Mouse (Mus musculus) forebrain, postnatal 0 days (tissue): ENCODE results near the gene Emc10. TPM values are rescaled to one million over a fixed set of nuclear protein-coding genes. Genes with fewer than 3 reads are reported as not detected.

Experiments
- ATAC-seq: fragments of 200-750 bp; cut with Nextera tagmentation; 2 replicates; pipeline ENCODE4 v1.8.0; 2017; ENCODE audit warnings: mild to moderate bottlenecking, moderate library complexity
- DNase-seq: peaks from one replicate; pipeline ENCODE4 v3.0.0-alpha.2; 2015
- H3K27ac ChIP-seq: fragments of 300-500 bp; sonication (generic); 2 replicates; pipeline ENCODE4 v1.5.1; 2014; ENCODE audit warnings: low read depth, mild to moderate bottlenecking, antibody characterized with exemption, low read length, moderate library complexity, mixed read lengths
- H3K27me3 ChIP-seq: fragments of 300-500 bp; sonication (generic); 2 replicates; pipeline ENCODE4 v1.6.1; 2014; ENCODE audit warnings: mild to moderate bottlenecking, low read length, mixed read lengths; ENCODE audit not compliant: insufficient read depth
- H3K36me3 ChIP-seq: fragments of 300-500 bp; sonication (generic); 2 replicates; pipeline ENCODE4 v1.6.1; 2014; ENCODE audit warnings: mild to moderate bottlenecking, moderate library complexity; ENCODE audit not compliant: insufficient read depth
- H3K4me1 ChIP-seq: fragments of 300-500 bp; sonication (generic); 2 replicates; pipeline ENCODE4 v1.6.1; 2014; ENCODE audit warnings: antibody characterized with exemption; ENCODE audit not compliant: insufficient read depth
- H3K4me2 ChIP-seq: fragments of 300-500 bp; sonication (generic); 2 replicates; pipeline ENCODE4 v1.6.1; 2014; ENCODE audit warnings: low read depth, mild to moderate bottlenecking, moderate library complexity
- H3K4me3 ChIP-seq: fragments of 300-500 bp; sonication (generic); 2 replicates; pipeline ENCODE4 v1.5.1; 2014; ENCODE audit warnings: low read depth, low read length, mixed read lengths
- H3K9ac ChIP-seq: fragments of 300-500 bp; sonication (generic); 2 replicates; pipeline ENCODE4 v1.6.1; 2014; ENCODE audit warnings: mild to moderate bottlenecking
- H3K9me3 ChIP-seq: fragments of 300-500 bp; sonication (generic); 2 replicates; pipeline ENCODE4 v1.6.1; 2016; ENCODE audit warnings: low read length
- CTCF ChIP-seq: sonication (generic); IDR thresholded peaks from 2 replicates; pipeline ENCODE4 v1.5.1; 2016; ENCODE audit warnings: antibody characterized with exemption, control low read depth, low read depth
- WGBS: fragments of 180-500 bp; shearing (Covaris S2); extraction: QIAGEN DNeasy Blood & Tissue Kit; methylation state at CpG from one replicate; pipeline ENCODE4 v1.1.7; 2014; 5-methylcytosine and 5-hydroxymethylcytosine counted together
- polyA plus RNA-seq: library from polyadenylated mRNA; unstranded; fragments of >200 nt; fragmentation: Nextera tagmentation; extraction: Ambion mirVana; gene quantifications from 2 replicates; pipeline ENCODE4 v1.2.1, GENCODE M21; 2015
- total RNA-seq: library from RNA; depleted of rRNA; stranded (reverse); fragments of >200 nt; gene quantifications from 2 replicates; pipeline ENCODE4 v1.2.3, GENCODE M21; 2014

Emc10 gene
- total and polyA plus RNA-seq, 2 experiments from 2014 or later: 168 to 238 TPM

GRCm38 (mm10) chr7:44501563-44502115 is 5.3 kb upstream of the Emc10 start:
- no peak overlapping the region for H3K4me3 ChIP-seq
- no peaks in the 10 kb centered on the region for H3K27me3 ChIP-seq
- no peaks in the 10 kb centered on the region; the same call in 1 of the 2 replicates for H3K36me3 ChIP-seq
- ATAC-seq: peak; percentile 81
- H3K9ac ChIP-seq: no peak overlapping the region
- 36% methylated on average over 5 of the region's 5 CpGs for WGBS
- TF ChIP-seq CTCF: peak; percentile 78
- H3K27ac ChIP-seq: no peak overlapping the region
- H3K4me2 ChIP-seq: no peak overlapping the region
- peak; percentile 81 for DNase-seq
- peaks cover 4% of the 10 kb centered on the region; the same call in 1 of the 2 replicates for H3K4me1 ChIP-seq
- H3K9me3 ChIP-seq: no peaks in the 10 kb centered on the region

DNA sequence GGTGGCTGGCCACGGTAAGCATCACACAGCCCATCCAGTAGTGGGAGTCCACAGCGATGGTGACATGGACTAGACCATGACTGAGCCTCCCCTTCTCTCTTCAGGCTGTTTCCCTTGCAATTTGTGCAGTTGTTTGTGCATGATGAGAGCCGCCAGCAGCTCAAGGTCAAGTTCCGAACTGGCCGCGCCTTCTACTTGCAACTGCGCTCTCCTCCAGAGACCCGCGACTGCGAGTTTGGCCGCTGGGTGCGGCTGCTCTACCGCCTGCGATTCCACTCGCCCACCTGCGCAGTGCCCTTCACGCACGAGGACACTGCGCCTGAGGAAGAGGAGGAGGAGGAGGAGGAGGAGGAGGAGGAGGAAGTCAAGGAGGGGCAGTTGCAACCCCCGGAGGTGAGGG is 3.7 kb upstream of the Emc10 start:
- Histone ChIP-seq H3K9me3 (no peaks in the 10 kb centered on the region), H3K4me1 (peaks cover 13% of the 10 kb centered on the region), H3K4me3 (no peak overlapping the region), H3K9ac (no peak overlapping the region), H3K4me2 (no peak overlapping the region), H3K27me3 (no peaks in the 10 kb centered on the region), H3K27ac (no peak overlapping the region), H3K36me3 (no peaks in the 10 kb centered on the region; the same call in 1 of the 2 replicates)
- TF ChIP-seq CTCF: no peak
- 69% methylated on average over 20 of the region's 20 CpGs for WGBS
- DNase-seq (no peak), ATAC-seq (no peak)

- H3K9me3 ChIP-seq: no peaks in the 10 kb centered on the region
- no peak for TF ChIP-seq CTCF
- no peaks in the 10 kb centered on the region; the same call in 1 of the 2 replicates for H3K36me3 ChIP-seq
- 83% methylated on average over 1 of the region's 1 CpGs for WGBS
- no peaks in the 10 kb centered on the region for H3K27me3 ChIP-seq
- ATAC-seq: no peak
- no peak overlapping the region for H3K4me2 ChIP-seq
- H3K4me1 ChIP-seq: peaks cover 17% of the 10 kb centered on the region
- no peak for DNase-seq
- H3K9ac ChIP-seq: no peak overlapping the region
- H3K4me3 ChIP-seq: no peak overlapping the region
- H3K27ac ChIP-seq: no peak overlapping the region
Observed at GRCm38 (mm10) chr7:44498922-44499321, 2.6 kb upstream of the Emc10 start.

- DNase-seq (no peak), ATAC-seq (no peak)
- Histone ChIP-seq H3K4me1 (peaks cover 17% of the 10 kb centered on the region), H3K36me3 (peaks cover 9% of the 10 kb centered on the region), H3K9me3 (no peaks in the 10 kb centered on the region), H3K27me3 (no peaks in the 10 kb centered on the region), H3K27ac (peak overlapping the region; percentile 99), H3K4me2 (peak overlapping the region; percentile 70), H3K9ac (peak overlapping the region; percentile 98), H3K4me3 (peak overlapping the region; percentile 88)
- 83% methylated on average over 10 of the region's 10 CpGs for WGBS
- TF ChIP-seq CTCF: no peak
Observed at GRCm38 (mm10) chr7:44497361-44498055, 1.2 kb upstream of the Emc10 start.

DNA sequence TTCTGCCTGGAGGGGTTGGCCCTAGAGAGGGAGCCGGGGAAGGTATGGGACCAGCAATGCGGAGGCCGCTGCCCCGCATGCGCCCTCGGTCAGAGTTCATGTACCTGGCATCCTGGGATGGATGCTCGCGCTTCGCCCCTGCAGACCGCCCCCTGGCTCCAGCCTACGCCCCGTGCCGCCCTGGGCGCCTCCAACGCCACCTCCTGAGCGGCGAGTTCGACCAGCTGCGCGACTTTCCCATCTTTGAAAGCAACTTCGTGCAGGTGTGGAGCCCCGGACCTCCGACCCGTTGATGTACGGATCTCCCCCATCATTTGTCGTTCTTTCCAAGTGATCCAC is 411 bp upstream of the Emc10 start:
- Histone ChIP-seq H3K4me1 (peaks cover 17% of the 10 kb centered on the region), H3K27me3 (no peaks in the 10 kb centered on the region), H3K9ac (peak overlapping the region; percentile 98), H3K9me3 (no peaks in the 10 kb centered on the region), H3K27ac (peak overlapping the region; percentile 99), H3K4me3 (peak overlapping the region; percentile 88), H3K4me2 (peak overlapping the region; percentile 70), H3K36me3 (peaks cover 16% of the 10 kb centered on the region)
- DNase-seq (no peak), ATAC-seq (no peak)
- under 1% methylated on average over 26 of the region's 26 CpGs for WGBS
- TF ChIP-seq CTCF: peak; percentile 30

GRCm38 (mm10) chr7:44495086-44495485 is 1.2 kb downstream of the Emc10 start:
- WGBS: 67% methylated on average over 7 of the region's 7 CpGs
- no peak for TF ChIP-seq CTCF
- Histone ChIP-seq H3K4me1 (peaks cover 17% of the 10 kb centered on the region), H3K4me3 (peak overlapping the region; percentile 88), H3K9ac (peak overlapping the region; percentile 98), H3K9me3 (no peaks in the 10 kb centered on the region), H3K4me2 (peak overlapping the region; percentile 70), H3K27me3 (no peaks in the 10 kb centered on the region), H3K36me3 (peaks cover 32% of the 10 kb centered on the region), H3K27ac (no peak overlapping the region)
- ATAC-seq (no peak), DNase-seq (no peak)

GRCm38 (mm10) chr7:44494681-44495080 is 1.6 kb downstream of the Emc10 start:
- H3K4me3 ChIP-seq: no peak overlapping the region
- H3K27me3 ChIP-seq: no peaks in the 10 kb centered on the region
- no peak overlapping the region for H3K27ac ChIP-seq
- H3K4me1 ChIP-seq: peaks cover 17% of the 10 kb centered on the region
- H3K9me3 ChIP-seq: no peaks in the 10 kb centered on the region
- TF ChIP-seq CTCF: no peak
- 0 out of 2 replicates have a peak overlapping the region, but pooled peaks have one; percentile 98 for H3K9ac ChIP-seq
- no peak for DNase-seq
- no peak for ATAC-seq
- H3K4me2 ChIP-seq: no peak overlapping the region
- 93% methylated on average over 12 of the region's 12 CpGs for WGBS
- H3K36me3 ChIP-seq: peaks cover 36% of the 10 kb centered on the region
